Mouse (Mus musculus) spleen, postnatal 4 days (tissue): ENCODE measurements around the gene Gm13695.
"Not testable (repeated sequence)": the region's sequence is repeated elsewhere in the genome, so short reads cannot be mapped to it uniquely, and the experiment has no call there.

ENCODE experiments used
- DNase-seq, 2 experiments: peaks; one replicate each; pipeline ENCODE4 v3.0.0; 2022; ENCODE audit warnings: low spot score in 2 of 2

The Gm13695 gene

GRCm38 (mm10) chr2:83967013-83967412, at the start of gene Gm13695:
Gm13695 (plus strand) TSS chr2:83967313.
- not testable (repeated sequence) for DNase-seq

- no peak for DNase-seq
These were observed 37.5 kb upstream of the Gm13695 start for GRCm38 (mm10) chr2:83929478-83930088.

- peak; percentile 15 to 55 for DNase-seq
These were observed 26.2 kb upstream of the Gm13695 start, which contains the start of gene Zswim2 for GRCm38 (mm10) chr2:83940931-83941361. Zswim2 (minus strand) TSS chr2:83941228.

- DNase-seq: no peak
These were observed 25.7 kb upstream of the Gm13695 start for GRCm38 (mm10) chr2:83941378-83941777.

- DNase-seq: peak in 1 of 2 experiments; percentile 30
These were observed 25.3 kb upstream of the Gm13695 start for GRCm38 (mm10) chr2:83941792-83942191.

- not testable (repeated sequence) for DNase-seq
These were observed 11.7 kb upstream of the Gm13695 start, which contains the start of gene Gm13698 for GRCm38 (mm10) chr2:83955393-83955792. Gm13698 (plus strand) TSS chr2:83955693.

- DNase-seq: not testable (repeated sequence)
These were observed 5.9 kb upstream of the Gm13695 start, which contains the start of gene Gm13693 for GRCm38 (mm10) chr2:83961203-83961602. Gm13693 (plus strand) TSS chr2:83961503.

GRCm38 (mm10) chr2:83972823-83973222, 5.7 kb downstream of the Gm13695 start, which contains the start of gene Gm13696:
Gm13696 (plus strand) TSS chr2:83973123.
- DNase-seq: not testable (repeated sequence)

- DNase-seq: not testable (repeated sequence)
These were observed 11.5 kb downstream of the Gm13695 start, which contains the start of gene Gm13694 for GRCm38 (mm10) chr2:83978633-83979032. Gm13694 (plus strand) TSS chr2:83978933.

GRCm38 (mm10) chr2:83984443-83984842, 17.3 kb downstream of the Gm13695 start, which contains the start of gene Gm13697:
Gm13697 (plus strand) TSS chr2:83984743.
- not testable (repeated sequence) for DNase-seq

GRCm38 (mm10) chr2:83990253-83990652, 23.1 kb downstream of the Gm13695 start, which contains the start of gene Gm13691:
Gm13691 (plus strand) TSS chr2:83990553.
- DNase-seq: not testable (repeated sequence)

- not testable (repeated sequence) for DNase-seq
These were observed 26.6 kb downstream of the Gm13695 start for GRCm38 (mm10) chr2:83993639-83994255.

GRCm38 (mm10) chr2:83994526-83994925, 27.4 kb downstream of the Gm13695 start:
- not testable (repeated sequence) for DNase-seq

- no peak for DNase-seq
These were observed 41.8 kb downstream of the Gm13695 start for GRCm38 (mm10) chr2:84008913-84009312.

- DNase-seq: no peak
These were observed 42.7 kb downstream of the Gm13695 start for GRCm38 (mm10) chr2:84009818-84010217.

- no peak for DNase-seq
These were observed 47.5 kb downstream of the Gm13695 start for GRCm38 (mm10) chr2:84014572-84014971.

GRCm38 (mm10) chr2:84016291-84016690, 49.2 kb downstream of the Gm13695 start:
- not testable (repeated sequence) for DNase-seq

GRCm38 (mm10) chr2:84018330-84018729, 51.2 kb downstream of the Gm13695 start:
- no peak for DNase-seq
